Mouse (Mus musculus): ENCODE measurements around the gene Fam53a.

The Fam53a gene

GRCm38 (mm10) chr5:33629301-33629987, at the start of gene Fam53a, which contains the start of gene Gm9903:
TSS of gene Fam53a (minus strand) at chr5:33629635.
TSS of gene Gm9903 (plus strand) at chr5:33629925.
- DNase-seq = peak; percentile 100

DNA sequence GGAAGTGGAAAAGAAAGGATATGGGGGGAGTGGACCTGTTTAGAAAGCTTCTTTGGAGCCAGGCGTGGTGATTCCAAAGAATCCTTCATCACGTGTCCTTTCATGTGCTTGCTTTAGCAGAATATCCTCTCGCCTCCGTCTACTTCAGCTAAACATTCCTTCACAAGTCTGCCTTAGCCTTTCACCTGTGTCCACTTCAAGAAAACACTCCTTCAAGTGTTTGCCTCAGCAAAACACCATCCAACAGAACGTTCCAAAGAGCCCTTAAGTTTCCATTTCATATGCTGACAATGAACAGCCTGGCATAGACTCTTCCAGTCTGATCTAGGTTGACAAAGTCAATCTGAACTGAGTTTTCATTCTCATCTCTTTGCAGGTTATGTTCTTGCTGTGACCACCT, 48.8 kb upstream of the Fam53a start:
- no peak for DNase-seq

- no peak for DNase-seq
Observed at GRCm38 (mm10) chr5:33675964-33676363, 46.5 kb upstream of the Fam53a start.

- DNase-seq = no peak
Observed at GRCm38 (mm10) chr5:33674439-33674838, 45.0 kb upstream of the Fam53a start.

DNA sequence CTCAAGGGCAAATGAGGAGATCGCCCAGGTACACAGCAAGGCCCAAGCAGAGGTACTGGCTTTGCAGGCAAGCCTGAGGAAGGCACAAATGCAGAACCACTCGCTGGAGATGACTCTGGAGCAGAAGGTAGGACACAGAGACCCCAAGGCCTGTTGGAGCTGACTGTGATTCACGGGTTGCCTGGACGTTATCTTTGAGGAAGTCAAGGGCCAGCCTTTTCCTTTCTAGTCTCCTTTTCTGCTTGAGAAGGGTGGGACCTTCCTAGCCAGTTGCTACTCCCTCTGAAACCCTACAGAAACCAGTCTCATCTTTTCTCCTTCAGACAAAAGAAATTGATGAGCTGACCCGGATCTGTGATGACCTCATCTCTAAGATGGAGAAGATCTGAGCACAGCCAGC, 42.2 kb upstream of the Fam53a start:
- DNase-seq = no peak

DNA sequence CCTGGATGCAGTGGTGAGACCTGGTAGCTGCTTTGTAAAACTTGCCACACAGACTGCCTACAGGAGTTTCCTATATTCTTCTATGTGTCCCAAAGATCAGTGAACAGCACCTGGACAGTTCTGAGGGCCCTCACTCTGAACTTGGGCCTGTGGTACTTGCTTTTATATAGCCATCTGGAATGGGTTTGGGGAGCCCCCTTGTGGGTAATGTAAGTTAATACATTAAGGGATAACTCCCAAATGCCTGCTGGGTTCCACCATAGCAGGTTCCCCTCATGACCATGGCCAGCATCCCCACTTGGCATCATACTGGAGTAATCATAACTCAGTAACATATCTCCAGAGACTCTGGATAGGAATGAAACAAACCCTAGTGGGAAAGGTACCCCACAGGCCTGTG, 38.8 kb upstream of the Fam53a start:
- DNase-seq = no peak

GRCm38 (mm10) chr5:33658664-33659050, 29.2 kb upstream of the Fam53a start:
- no peak for DNase-seq

GRCm38 (mm10) chr5:33657787-33658663, 28.6 kb upstream of the Fam53a start, which contains the start of the genes Tacc3 and Tmem129:
TSS of gene Tacc3 (plus strand) at chr5:33658128.
TSS of gene Tmem129 (minus strand) at chr5:33658416.
- peak; percentile 97 for DNase-seq

DNA sequence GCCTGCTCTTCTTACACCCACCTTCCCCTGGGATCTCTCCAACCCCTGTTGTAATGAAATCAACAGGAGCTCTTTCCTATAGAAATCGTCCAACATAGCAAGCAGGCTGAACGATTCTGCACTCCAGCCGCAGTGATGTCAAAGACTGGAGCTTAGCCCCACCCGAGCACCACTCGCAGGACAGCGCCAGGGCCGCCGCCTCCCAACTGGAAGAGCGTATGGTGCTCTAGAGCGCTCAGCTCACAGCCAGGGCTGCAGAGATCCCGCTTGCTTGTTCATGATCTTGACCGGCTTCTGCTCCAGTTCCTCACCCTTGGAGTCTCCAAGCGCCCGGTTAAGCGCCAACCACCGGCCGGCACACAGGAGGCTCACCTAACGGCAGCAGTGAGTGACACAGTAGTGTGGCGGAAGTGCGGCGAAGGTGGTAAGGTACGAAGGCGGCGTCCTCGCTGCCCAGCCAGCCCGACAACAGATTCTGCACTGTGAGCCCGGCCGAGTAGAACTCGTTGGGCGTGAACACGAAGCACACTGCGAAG, 27.9 kb upstream of the Fam53a start:
- no peak for DNase-seq

DNA sequence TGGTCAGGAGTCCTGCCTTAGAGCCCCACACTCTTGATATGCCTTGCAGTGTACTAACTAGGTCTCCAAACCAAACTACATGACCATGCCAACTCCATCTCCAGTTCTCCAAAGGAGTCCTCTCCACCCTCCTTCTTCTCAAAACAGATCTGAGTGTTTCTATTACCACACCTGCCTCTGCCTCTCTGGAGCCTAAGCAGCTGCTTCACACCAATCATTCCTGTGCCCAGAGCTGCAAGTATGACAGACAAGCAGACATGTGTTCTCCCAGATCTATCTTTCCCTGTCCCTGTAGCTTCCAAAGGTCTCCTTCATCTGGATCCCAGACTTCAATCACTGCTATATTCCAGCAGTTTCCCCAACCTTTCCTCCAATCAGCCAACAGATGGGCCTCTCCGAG, 27.3 kb upstream of the Fam53a start:
- DNase-seq = no peak

- DNase-seq = no peak
Observed at GRCm38 (mm10) chr5:33655251-33655840, 25.9 kb upstream of the Fam53a start.

DNA sequence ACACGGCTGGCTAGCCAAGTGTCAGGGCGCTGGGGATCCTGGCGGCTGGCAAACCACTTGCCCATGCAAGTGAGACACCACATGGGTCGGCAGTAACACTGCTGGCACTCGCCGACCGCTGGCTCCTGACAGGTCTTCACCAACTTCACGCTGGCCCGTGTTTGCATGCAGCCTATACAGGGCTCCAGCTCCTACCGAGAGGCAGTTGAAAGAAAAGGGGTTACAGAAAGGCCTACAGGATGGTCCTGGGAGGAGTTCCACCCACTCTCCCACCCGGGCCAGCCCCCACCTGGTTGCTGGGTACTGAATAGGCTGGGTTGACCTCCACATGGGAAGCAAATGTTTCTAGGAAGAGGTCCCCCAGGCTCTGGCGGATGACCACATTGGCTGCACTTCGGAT, 25.0 kb upstream of the Fam53a start:
- DNase-seq = no peak

GRCm38 (mm10) chr5:33652783-33653173, 23.3 kb upstream of the Fam53a start:
- DNase-seq = no peak

GRCm38 (mm10) chr5:33651921-33652782, 22.7 kb upstream of the Fam53a start, which contains the start of gene Slbp:
TSS of gene Slbp (minus strand) at chr5:33652574.
- peak; percentile 95 for DNase-seq

DNA sequence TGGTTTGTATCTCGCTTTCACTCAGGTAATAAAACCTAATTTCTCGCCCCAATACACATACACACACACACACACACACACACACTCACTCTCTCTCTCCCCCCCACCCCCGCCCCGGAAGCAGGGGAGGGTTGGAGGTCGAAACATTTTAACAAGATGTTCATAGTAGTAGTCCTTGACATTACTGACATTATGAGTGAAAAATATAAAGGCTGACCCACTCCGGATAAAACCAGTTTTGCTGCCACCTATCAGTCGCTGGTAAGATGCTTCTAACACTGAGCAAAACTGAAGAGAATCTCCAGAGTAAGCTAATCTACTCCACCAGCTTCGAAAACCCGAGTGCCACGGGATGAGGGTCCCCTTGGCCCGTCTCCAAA, 22.1 kb upstream of the Fam53a start:
- DNase-seq = no peak

- DNase-seq = no peak
Observed at GRCm38 (mm10) chr5:33651017-33651416, 21.6 kb upstream of the Fam53a start.

DNA sequence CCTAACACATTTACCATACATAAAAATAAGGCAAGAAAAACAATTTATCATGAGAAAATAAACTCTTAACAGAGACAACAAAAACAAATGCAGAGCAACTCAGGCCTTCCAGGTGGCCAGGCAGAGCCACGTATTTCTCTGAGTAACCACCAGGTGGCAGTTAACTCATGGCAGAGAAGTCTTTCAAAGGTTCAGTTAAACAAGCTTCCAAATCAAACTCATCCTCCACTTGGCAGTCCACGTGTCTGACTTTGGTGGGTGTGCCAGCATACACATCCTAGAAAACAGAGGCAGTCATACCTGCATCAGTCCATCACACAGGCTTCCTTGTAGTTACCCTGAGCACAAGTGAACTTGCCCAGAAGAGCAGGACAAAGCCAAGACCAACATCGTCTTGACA, 11.2 kb upstream of the Fam53a start:
- no peak for DNase-seq

DNA sequence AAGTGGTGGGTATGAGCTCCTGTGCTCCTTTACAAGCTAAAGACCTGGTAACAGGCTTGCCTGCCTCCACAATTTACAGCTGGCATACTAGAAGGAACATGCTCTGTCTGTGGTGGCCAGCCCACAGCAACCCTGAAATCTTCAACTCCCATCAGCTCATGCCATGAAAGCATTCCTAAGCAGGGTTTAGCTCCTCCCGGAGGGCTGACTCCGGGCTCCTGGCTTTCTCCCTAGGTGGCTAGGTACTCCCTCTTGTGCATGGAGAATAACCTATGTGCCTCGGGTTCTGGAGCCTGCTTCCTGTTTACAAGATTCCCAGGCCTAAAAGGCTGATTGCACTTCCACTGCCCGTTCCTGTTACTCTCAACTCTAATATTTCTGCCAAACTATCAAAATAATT, 9.4 kb upstream of the Fam53a start:
- no peak for DNase-seq

DNA sequence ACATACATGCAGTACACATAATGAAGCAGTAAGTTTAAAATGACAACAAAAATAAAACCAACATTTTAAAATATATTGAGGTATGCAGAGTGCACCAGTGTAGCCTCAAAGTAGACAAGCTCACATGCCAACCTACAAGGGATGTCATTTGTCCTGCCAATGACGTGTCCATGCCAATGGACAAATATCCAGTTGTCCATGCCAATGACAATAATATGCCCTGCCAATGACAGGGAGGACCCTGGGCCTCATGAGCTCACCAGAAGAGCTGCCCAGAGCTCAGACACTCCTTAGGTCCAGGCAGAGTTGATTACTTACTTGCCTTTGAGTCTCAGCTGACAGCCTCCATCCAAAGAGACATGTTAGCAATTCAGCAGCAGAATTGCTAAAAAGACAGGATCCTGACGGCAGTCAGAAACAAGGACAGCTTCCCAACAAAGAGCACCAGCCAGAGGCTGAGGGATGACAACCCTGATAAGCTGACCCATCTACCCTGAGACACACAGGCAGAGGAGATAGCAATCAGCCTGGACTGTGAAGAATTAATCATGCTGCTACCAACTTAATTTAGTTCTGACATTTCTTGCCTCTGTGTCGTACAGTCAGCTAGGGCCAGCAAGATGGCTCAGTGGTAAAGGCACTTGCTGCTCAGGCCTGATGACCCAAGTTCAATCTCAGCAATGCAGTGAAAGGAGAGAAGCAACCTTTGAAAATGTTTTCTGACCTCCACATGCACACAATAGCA, 8.3 kb upstream of the Fam53a start:
- DNase-seq = no peak

GRCm38 (mm10) chr5:33635361-33635760, 5.9 kb upstream of the Fam53a start:
- no peak for DNase-seq

DNA sequence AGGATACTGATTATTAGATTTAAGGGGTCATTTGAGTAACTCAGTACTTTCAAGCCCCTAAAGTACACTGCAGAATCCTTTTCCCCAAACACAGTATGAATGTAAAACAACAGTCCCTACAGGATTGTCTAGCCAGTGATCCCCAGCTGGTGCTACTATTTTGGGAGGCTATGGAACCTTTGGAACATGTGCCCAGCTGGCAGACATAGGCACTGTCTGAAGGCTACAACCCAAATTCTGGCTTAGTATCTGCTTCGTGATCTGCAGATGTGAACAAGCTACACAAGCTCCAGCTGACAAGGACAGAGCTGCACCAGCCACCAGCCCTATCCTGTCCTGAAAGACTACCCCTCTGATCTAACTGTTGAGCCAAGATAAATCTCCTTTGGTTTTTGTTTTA, 3.1 kb upstream of the Fam53a start:
- no peak for DNase-seq

DNA sequence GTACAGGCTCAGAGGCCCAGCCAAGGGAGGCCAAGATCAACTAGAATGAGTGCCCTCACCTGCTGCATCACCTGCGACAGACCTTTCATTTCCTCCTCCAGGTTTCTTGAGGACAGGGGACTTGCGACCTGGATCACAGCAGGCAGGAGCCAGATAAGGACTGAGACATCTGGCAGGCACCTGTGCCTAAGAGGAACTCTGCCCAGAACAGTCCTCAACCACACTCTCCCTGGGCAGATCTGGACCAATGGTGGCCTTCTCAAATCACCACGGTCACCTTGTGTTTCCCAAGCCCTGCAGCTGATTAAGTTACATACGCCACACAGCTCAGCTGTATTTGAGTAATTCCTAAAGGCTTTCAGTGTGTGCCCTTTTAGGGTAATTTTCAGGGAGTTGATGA, 1.2 kb upstream of the Fam53a start:
- no peak for DNase-seq

Data from cerebellum, adult 8-10 months (tissue).